Mouse (Mus musculus) frontal cortex, postnatal 36 days (tissue): ENCODE measurements around the gene Epb41.

Experiments used
- DNase-seq, 2 experiments: peaks; one replicate each; pipeline ENCODE4 v3.0.0; 2022; ENCODE audit warnings: low spot score in 2 of 2

The Epb41 gene

GRCm38 (mm10) chr4:131897109-131897508 lies 178.0 kb downstream of the Epb41 start:
- no peak for DNase-seq

DNA sequence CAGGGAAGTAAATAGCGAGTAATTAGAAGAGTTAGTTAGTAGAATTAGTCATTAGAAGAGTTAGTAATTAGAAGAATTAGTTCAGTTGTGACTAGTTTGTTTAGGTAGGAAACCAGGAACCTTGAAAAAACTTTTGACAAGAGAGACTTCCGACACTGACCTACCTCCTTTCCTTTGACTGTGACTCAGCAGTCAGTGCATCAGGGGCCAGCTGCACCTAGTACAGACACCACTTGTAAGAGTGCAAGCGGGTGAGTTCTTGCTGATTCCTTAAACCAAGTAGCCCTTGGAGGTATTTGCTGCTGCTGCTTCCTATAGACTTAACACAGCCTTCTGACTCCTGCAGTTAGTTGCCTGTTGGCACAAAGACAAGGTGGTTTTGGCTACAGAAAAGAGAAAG lies 184.4 kb downstream of the Epb41 start:
- DNase-seq, result no peak

- DNase-seq, result no peak
Measured at GRCm38 (mm10) chr4:131888564-131888963, 186.6 kb downstream of the Epb41 start.

GRCm38 (mm10) chr4:131885376-131885775 lies 189.7 kb downstream of the Epb41 start:
- no peak for DNase-seq

DNA sequence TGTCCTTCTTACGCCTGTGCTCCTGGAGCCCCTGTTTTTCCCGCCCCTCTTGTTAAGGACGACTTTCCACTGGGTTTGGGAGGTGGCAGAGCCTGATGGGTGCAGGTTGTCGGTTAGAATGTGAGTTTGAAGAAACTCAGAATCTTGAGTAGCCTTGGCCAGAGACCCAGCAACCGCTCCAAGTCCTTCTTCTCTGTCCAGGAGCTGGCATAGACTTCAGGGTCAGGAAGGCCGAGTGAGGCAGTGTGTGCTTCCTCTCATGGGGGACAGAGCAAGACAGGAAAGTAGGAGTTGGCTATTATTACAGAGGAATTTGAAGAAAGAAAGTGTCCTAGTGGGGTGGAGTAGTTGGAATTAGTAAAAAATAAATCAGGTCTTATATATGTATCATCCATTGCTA lies 191.6 kb downstream of the Epb41 start:
- no peak for DNase-seq

DNA sequence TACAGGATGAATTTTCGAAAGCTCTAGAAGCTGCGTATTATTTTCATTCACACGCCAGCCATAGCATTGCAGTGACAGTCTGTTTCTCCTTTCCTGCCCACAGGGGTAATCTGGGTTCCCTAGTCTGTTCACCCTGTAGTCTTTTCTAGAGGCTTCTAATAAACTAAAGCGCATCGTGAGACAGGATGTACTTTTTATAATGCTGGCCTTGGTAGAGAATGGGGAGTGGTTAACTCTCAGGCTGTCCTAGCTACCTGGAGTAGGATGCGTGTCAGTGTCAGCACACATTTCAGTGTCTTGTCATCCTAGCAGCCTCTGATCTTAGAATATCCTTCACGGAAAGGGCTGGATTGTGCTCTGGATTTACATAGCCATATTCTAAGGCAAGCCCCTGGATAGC lies 193.8 kb downstream of the Epb41 start:
- no peak for DNase-seq

DNA sequence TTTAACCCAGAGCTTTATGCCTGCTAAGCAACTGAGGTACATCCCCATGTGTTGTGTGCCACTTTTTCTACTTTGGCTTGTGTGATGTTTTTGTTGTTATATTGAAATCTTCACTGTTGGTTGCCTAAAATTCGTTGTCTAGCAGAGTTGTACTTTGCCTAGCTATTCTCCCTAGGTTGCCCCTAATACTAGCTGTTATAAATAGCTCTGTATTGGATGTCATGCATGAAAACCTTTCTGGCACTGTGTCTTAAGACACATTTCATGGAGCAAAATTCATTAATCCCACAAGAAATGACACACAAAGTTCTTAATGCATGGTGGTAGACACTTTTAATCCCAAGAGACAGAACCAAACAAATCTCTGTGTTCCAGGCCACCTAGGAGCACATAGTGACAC lies 195.4 kb downstream of the Epb41 start:
- no peak for DNase-seq

- DNase-seq, result no peak
Measured at GRCm38 (mm10) chr4:131876836-131877235, 198.3 kb downstream of the Epb41 start.

DNA sequence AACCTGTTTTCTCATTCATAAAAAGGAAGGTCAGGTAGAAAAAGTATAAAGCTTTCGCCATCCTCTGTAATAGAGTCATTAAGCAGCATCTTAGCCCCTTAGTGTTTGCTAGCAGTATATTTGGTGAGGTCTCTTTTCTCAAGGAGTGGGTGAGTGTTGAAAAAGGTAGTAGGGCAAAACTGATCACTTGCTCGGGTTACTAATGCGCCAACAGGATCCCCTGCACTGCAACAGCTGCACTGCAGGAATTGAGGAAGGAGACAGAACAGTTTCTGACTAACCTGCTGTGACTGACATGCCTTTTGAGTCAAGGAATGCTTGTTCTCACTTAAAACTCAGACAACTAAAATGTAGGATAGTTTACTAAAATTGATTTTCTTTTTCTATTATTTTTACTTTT lies 199.9 kb downstream of the Epb41 start:
- no peak for DNase-seq

- DNase-seq, result peak in 1 of 2 experiments; percentile 16
Measured at GRCm38 (mm10) chr4:131874567-131874966, 200.6 kb downstream of the Epb41 start.

- no peak for DNase-seq
Measured at GRCm38 (mm10) chr4:131874169-131874536, 201.0 kb downstream of the Epb41 start.
